Mouse (Mus musculus) thymus, postnatal 10 days (tissue): ENCODE data around the gene Morc2a.

Experiments
- DNase-seq, 2 experiments: peaks; one replicate each; pipeline ENCODE4 v3.0.0; 2021; ENCODE audit warnings: low spot score in 2 of 2

Gene Morc2a

GRCm38 (mm10) chr11:3684232-3684631 lies 35.2 kb downstream of the Morc2a start:
- DNase-seq, result no peak

GRCm38 (mm10) chr11:3684723-3685430 lies 35.9 kb downstream of the Morc2a start:
- DNase-seq, result no peak

- no peak for DNase-seq
These were observed 36.4 kb downstream of the Morc2a start for GRCm38 (mm10) chr11:3685431-3685830.

GRCm38 (mm10) chr11:3686318-3686717 lies 37.3 kb downstream of the Morc2a start:
- DNase-seq, result no peak

- DNase-seq, result no peak
These were observed 37.9 kb downstream of the Morc2a start for GRCm38 (mm10) chr11:3686885-3687284.

- DNase-seq, result no peak
These were observed 42.8 kb downstream of the Morc2a start for GRCm38 (mm10) chr11:3691746-3692145.

GRCm38 (mm10) chr11:3696086-3696616 lies 47.2 kb downstream of the Morc2a start:
- DNase-seq, result no peak

- no peak for DNase-seq
These were observed 48.5 kb downstream of the Morc2a start for GRCm38 (mm10) chr11:3697441-3697840.

- no peak for DNase-seq
These were observed 54.4 kb downstream of the Morc2a start for GRCm38 (mm10) chr11:3703089-3703992.

- no peak for DNase-seq
These were observed 55.4 kb downstream of the Morc2a start for GRCm38 (mm10) chr11:3704404-3704803.

GRCm38 (mm10) chr11:3707057-3707456 lies 58.1 kb downstream of the Morc2a start:
- DNase-seq, result no peak

GRCm38 (mm10) chr11:3710203-3710602 lies 61.2 kb downstream of the Morc2a start:
- no peak for DNase-seq

- DNase-seq, result peak in 1 of 2 experiments; percentile 48
These were observed 65.5 kb downstream of the Morc2a start for GRCm38 (mm10) chr11:3714486-3714885.

GRCm38 (mm10) chr11:3716662-3717061 lies 67.7 kb downstream of the Morc2a start:
- no peak for DNase-seq

GRCm38 (mm10) chr11:3722036-3722435 lies 73.0 kb downstream of the Morc2a start:
- DNase-seq, result no peak

- DNase-seq, result no peak
These were observed 73.9 kb downstream of the Morc2a start for GRCm38 (mm10) chr11:3722861-3723260.

- DNase-seq, result no peak
These were observed 74.9 kb downstream of the Morc2a start for GRCm38 (mm10) chr11:3723910-3724309.

GRCm38 (mm10) chr11:3724726-3725125 lies 75.7 kb downstream of the Morc2a start:
- DNase-seq, result no peak

GRCm38 (mm10) chr11:3725331-3726054 lies 76.5 kb downstream of the Morc2a start:
- DNase-seq, result no peak

- DNase-seq, result no peak
These were observed 78.6 kb downstream of the Morc2a start for GRCm38 (mm10) chr11:3727438-3728105.

GRCm38 (mm10) chr11:3731469-3731868 lies 82.5 kb downstream of the Morc2a start:
- DNase-seq, result no peak
